Mouse (Mus musculus) frontal cortex, adult 2 months (tissue): Measurements from ENCODE around the gene Yes1. TPM values are rescaled to one million over a fixed set of nuclear protein-coding genes. Genes with fewer than 3 reads are reported as not detected.
"Not testable (repeated sequence)": the region's sequence is repeated elsewhere in the genome, so short reads cannot be mapped to it uniquely, and the experiment has no call there.

Experiments
- DNase-seq, 2 experiments: peaks; one replicate each; pipeline ENCODE4 v3.0.0; 2022; ENCODE audit warnings: low spot score in 1 of 2; ENCODE audit errors: extremely low spot score in 1 of 2
- polyA plus RNA-seq: library from polyadenylated mRNA; depleted of rRNA; stranded (reverse); fragments of >200 nt; gene quantifications from 2 replicates; pipeline ENCODE4 v1.2.3, GENCODE M21; 2012; rRNA removed

Gene Yes1
- 9.9 and 10.7 TPM in 2 replicates for polyA plus RNA-seq

GRCm38 (mm10) chr5:32610801-32611340 lies at the start of gene Yes1:
Yes1 (plus strand) TSS chr5:32611171.
- DNase-seq = peak; percentile 4 to 45

- DNase-seq = no peak
Observed at GRCm38 (mm10) chr5:32564697-32565096, 46.3 kb upstream of the Yes1 start.

GRCm38 (mm10) chr5:32571802-32572201 lies 39.2 kb upstream of the Yes1 start:
- DNase-seq = no peak

GRCm38 (mm10) chr5:32588136-32588535 lies 22.8 kb upstream of the Yes1 start:
- DNase-seq = peak; percentile 23 to 84

- peak in 1 of 2 experiments; percentile 65 for DNase-seq
Observed at GRCm38 (mm10) chr5:32593793-32594192, 17.2 kb upstream of the Yes1 start.

DNA sequence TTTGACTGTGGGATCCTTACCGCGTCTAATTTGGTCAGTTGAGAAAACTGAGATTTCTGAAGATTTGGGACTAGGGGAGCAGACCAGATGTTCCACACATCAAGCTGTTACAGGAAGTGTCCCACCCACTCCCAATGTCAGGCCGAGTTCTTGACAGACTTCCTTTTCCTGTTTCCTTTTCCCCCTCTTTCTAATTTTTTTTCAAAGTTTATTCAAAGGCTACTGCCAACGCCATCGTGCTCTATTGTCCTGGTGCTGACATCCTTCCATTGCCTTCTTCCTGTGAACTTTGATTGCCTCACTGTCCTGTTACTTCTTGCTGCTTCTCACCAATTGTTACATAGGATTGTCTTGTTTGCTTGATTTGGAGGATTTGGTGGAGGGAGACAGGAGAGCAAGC lies 16.6 kb upstream of the Yes1 start:
- no peak for DNase-seq

DNA sequence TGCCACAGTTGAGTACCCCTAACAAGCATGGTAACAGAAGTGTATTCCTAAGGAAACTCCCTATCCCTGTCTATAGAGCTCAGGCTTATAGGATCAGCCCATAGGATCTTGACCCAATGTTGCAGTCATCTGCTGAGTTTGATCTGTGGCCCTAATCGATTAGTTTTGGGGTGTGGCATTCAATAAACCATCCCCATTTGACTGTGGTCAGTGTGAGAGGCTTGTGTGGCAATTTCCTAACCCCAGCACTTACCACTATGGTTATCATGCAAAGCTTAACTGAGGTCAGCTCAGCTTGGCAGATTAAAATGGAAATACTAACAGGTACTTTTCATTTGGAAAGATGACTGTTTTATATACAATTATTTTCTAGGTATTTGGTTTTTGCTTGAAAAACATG lies 5.1 kb upstream of the Yes1 start:
- no peak for DNase-seq

DNA sequence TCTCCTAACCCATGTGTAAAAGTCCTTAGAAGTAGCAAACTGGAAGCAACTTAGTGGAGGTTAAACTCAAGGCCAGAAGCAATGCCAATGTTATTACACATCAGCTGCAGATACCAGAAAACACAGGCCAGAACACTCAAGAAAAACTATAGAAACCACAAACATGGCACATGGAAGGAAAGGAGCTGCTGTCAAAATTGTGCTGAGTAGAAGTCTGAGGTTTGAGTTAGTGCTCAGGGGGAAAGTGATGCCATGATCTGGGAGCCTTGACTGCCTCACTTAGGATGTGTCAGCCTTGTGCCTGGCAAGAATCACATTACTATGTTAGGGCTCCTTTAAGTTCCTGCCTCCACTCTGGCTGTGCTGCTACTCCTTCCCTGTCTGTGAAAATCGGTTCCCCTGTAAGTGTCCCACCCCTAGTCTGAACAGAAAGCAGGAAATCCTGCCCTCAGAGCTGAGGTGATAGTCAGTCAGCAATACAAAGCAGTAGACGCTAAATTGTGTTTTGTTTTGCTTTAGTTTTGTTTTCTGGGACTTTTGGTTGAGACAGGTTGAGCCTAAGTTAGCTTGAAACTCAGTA lies 3.1 kb upstream of the Yes1 start:
- no peak for DNase-seq

DNA sequence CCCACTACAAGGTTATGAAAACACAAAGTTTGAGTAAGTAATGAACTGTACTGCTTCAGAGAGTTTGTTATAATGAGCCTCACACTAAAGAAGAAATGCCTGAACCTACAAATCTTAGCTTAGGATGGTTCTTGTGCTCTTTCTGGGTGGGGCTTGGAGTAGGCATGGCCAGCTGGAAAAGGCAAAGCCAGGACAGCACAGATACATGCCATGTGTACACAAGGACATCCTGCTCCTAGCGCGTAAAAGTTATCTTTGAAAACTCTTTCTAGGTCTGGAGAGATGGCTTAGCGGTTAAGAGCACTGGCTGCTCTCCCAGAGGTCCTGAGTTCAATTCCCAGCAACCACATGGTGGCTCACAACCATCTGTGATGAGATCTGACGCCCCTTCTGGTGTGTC lies 2.5 kb upstream of the Yes1 start:
- DNase-seq = no peak

- no peak for DNase-seq
Observed at GRCm38 (mm10) chr5:32610064-32610800, 739 bp upstream of the Yes1 start.

DNA sequence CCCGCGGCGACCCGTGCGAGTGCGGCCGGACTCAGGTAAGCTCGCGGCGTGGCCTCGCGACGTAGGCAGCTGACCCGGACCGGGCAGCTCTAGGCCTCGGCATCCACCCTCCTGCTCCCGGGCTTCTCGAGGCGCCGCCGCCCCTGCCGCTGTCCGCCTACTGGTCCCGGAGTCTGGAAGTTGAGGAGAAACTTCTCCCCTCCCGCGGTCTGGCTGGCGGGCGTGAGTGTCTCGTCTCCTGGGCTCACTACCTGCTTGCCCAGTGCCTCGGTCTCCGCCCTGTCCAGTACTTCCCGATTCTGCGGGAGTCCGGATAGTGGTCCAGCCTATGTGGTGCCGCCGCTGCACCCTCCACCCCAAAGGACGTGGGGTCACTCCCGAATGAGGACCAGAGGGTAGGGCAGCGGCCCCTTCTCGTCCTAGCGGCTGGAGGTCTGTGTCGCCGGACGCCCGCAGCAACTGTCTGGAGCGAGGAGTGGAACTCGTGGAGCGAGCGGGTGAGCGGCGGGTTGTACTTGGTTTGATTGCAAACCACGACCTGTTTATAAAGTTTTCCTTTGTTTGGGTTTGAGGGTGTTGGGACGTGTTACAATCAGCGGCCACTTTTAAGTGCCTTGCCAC lies 480 bp downstream of the Yes1 start:
- peak in 1 of 2 experiments; percentile 15 for DNase-seq

- DNase-seq = no peak
Observed at GRCm38 (mm10) chr5:32614291-32614690, 3.3 kb downstream of the Yes1 start.

DNA sequence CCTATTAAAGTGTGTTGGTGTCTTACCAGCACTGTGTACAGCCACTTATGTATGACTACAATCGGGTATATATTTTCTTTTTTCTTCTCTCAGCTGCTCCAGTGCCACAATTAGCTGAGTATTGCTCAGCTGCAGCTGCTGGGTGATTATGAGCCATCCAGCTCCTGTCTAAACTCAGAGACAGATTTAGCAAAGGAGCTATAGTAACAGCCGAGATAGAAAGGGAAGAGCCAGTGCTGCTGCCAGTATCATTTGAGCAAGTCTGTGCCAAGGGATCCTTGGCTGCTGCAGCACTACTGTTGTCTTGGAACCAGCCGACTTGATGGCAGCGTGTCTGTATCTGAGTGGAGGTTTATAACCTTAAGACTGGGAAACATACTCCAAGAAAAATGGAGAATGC lies 3.7 kb downstream of the Yes1 start:
- peak; percentile 69 to 73 for DNase-seq

DNA sequence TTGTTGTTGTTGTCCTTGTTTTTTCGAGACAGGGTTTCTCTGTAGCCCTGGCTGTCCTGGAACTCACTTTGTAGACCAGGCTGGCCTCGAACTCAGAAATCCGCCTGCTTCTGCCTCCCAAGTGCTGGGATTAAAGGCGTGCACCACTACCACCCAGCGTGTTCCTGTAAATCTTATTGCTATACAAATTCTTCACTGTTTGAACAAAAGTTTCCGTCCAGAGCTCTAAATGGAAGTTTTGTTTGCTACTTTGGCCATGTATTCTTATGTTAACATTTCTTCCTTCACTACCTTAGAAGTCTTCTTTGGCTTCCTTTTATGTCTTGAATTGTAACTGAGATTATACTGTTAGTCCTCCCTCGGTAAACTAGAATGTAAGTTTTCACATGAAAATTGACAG lies 5.5 kb downstream of the Yes1 start:
- DNase-seq = not testable (repeated sequence)

GRCm38 (mm10) chr5:32617851-32618250 lies 6.9 kb downstream of the Yes1 start:
- DNase-seq = no peak

GRCm38 (mm10) chr5:32623649-32624048 lies 12.7 kb downstream of the Yes1 start:
- DNase-seq = no peak

DNA sequence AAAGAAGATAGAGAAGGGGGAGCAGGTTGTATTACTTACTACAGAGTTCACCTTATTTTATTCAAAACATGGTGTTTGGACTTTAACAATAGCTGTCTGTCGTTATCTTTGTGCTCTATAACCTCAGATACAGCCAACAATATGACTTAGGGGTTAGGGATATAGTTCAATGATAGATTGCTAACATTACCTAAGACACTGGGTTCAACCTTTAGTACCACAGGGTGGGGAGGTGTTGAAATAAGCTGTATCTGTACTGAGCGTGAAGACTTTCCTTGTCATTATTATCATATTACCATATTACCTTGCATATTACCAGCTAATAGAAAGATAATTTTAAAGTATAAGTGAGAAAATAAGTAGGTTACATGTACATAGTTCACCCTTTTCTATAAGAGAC lies 13.8 kb downstream of the Yes1 start:
- DNase-seq = no peak

GRCm38 (mm10) chr5:32633185-32633584 lies 22.2 kb downstream of the Yes1 start:
- no peak for DNase-seq

DNA sequence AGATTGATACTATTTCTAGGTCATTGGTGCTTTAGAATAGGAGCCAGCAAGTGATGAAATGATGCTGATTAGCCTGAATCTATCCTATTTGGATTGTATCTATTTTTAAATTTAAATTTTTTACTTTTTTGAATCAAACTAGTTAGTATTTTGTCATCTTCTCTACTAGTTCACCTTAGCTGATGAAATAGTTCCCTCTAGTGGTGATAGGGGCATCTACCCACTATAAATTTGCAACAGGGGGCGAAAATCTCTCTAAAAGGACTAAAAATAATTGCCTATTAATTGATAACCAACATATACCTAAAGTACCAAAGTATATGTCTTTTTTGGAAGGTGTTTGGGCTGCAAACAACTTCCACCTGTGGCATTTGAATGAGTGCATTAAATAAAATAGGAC lies 46.4 kb downstream of the Yes1 start:
- peak in 1 of 2 experiments; percentile 47 for DNase-seq

- DNase-seq = no peak
Observed at GRCm38 (mm10) chr5:32682475-32682874, 71.5 kb downstream of the Yes1 start.

- no peak for DNase-seq
Observed at GRCm38 (mm10) chr5:32693411-32693810, 82.4 kb downstream of the Yes1 start.
